Mouse (Mus musculus) embryonic facial prominence, embryonic 11.5 days (tissue): ENCODE measurements around the gene Pate2. TPM values are rescaled to one million over a fixed set of nuclear protein-coding genes. Genes with fewer than 3 reads are reported as not detected.

Source experiments
- ATAC-seq: fragments of 200-750 bp; cut with Nextera tagmentation; replicated peaks from 2 replicates; pipeline ENCODE4 v1.8.0; 2017; ENCODE audit warnings: low read depth; ENCODE audit not compliant: insufficient number of reproducible peaks, low FRiP score, low TSS enrichment
- DNase-seq: peaks from one replicate; pipeline ENCODE4 v3.0.0-alpha.2; 2015; ENCODE audit warnings: low spot score
- H3K27ac ChIP-seq: fragments of 300-500 bp; sonication (generic); replicated peaks from 2 replicates; pipeline ENCODE4 v1.5.1; 2014; ENCODE audit warnings: mild to moderate bottlenecking, low read depth, low read length, control low read depth
- H3K27me3 ChIP-seq: fragments of 300-500 bp; sonication (generic); 2 replicates; pipeline ENCODE4 v1.6.1; 2014; ENCODE audit warnings: mild to moderate bottlenecking, low read length, moderate library complexity, mixed read lengths; ENCODE audit not compliant: control insufficient read depth, insufficient read depth
- H3K36me3 ChIP-seq: fragments of 300-500 bp; sonication (generic); replicated peaks from 2 replicates; pipeline ENCODE4 v1.6.1; 2014; ENCODE audit warnings: low read depth, mild to moderate bottlenecking, low read length, moderate library complexity, mixed read lengths; ENCODE audit not compliant: control insufficient read depth, insufficient read depth
- H3K4me1 ChIP-seq: fragments of 300-500 bp; sonication (generic); 2 replicates; pipeline ENCODE4 v1.6.1; 2014; ENCODE audit warnings: low read length, mixed read lengths; ENCODE audit not compliant: control insufficient read depth, insufficient read depth
- H3K4me2 ChIP-seq: fragments of 300-500 bp; sonication (generic); 2 replicates; pipeline ENCODE4 v1.6.1; 2014; ENCODE audit warnings: low read depth, mild to moderate bottlenecking, control low read depth, low read length, moderate library complexity
- H3K4me3 ChIP-seq: fragments of 300-500 bp; sonication (generic); 2 replicates; pipeline ENCODE4 v1.5.1; 2014; ENCODE audit warnings: low read depth, low read length, control low read depth
- H3K9ac ChIP-seq: fragments of 300-500 bp; sonication (generic); replicated peaks from 2 replicates; pipeline ENCODE4 v1.6.1; 2014; ENCODE audit warnings: mild to moderate bottlenecking, control low read depth, low read length
- H3K9me3 ChIP-seq: fragments of 300-500 bp; sonication (generic); replicated peaks from 2 replicates; pipeline ENCODE4 v1.6.1; 2016; ENCODE audit warnings: mild to moderate bottlenecking, low read length, inconsistent platforms, mixed read lengths; ENCODE audit not compliant: control insufficient read depth
- WGBS: fragments of 180-500 bp; shearing (Covaris S2); extraction: QIAGEN DNeasy Blood & Tissue Kit; methylation state at CpG from one replicate; pipeline ENCODE4 v1.1.7; 2014; 5-methylcytosine and 5-hydroxymethylcytosine counted together
- polyA plus RNA-seq: library from polyadenylated mRNA; unstranded; fragments of >200 nt; fragmentation: Nextera tagmentation; extraction: Ambion mirVana; gene quantifications from 2 replicates; pipeline ENCODE4 v1.2.1, GENCODE M21; 2014

Gene Pate2
- 0.49 and 0.74 TPM in 2 replicates for polyA plus RNA-seq

- Histone ChIP-seq H3K4me2 (peak within 1 kb of the TSS; percentile 77), H3K27ac (peak within 1 kb of the TSS; percentile 77), H3K9ac (peak within 1 kb of the TSS; percentile 85), H3K4me3 (peak within 1 kb of the TSS; percentile 75), H3K27me3 (0 out of 2 replicates have a peak, but pooled peaks cover 5% of the 10 kb centered on the region), H3K36me3 (no peaks in the 10 kb centered on the region; the same call in none of the 2 replicates), H3K4me1 (no peaks in the 10 kb centered on the region), H3K9me3 (no peaks in the 10 kb centered on the region)
- WGBS: under 1% methylated on average over 86 of the region's 86 CpGs
- ATAC-seq (peak; percentile 94), DNase-seq (peak; percentile 99)
These were observed at the start of gene Pate2, which contains the start of gene Hyls1 for GRCm38 (mm10) chr9:35569571-35570534. Gene Pate2 (plus strand): TSS chr9:35570284. Gene Hyls1 (minus strand): TSS chr9:35570398.

GRCm38 (mm10) chr9:35520631-35521348, 49.3 kb upstream of the Pate2 start:
- Histone ChIP-seq H3K9ac (no peak overlapping the region), H3K27me3 (no peaks in the 10 kb centered on the region), H3K4me1 (0 out of 2 replicates have a peak, but pooled peaks cover 2% of the 10 kb centered on the region), H3K9me3 (no peaks in the 10 kb centered on the region), H3K27ac (no peak overlapping the region), H3K4me3 (no peak overlapping the region), H3K36me3 (no peaks in the 10 kb centered on the region), H3K4me2 (no peak overlapping the region)
- ATAC-seq (no peak), DNase-seq (no peak)
- WGBS: 79% methylated on average over 6 of the region's 6 CpGs

- Histone ChIP-seq H3K27ac (no peak overlapping the region), H3K36me3 (no peaks in the 10 kb centered on the region), H3K4me1 (0 out of 2 replicates have a peak, but pooled peaks cover 2% of the 10 kb centered on the region), H3K27me3 (no peaks in the 10 kb centered on the region), H3K9ac (no peak overlapping the region), H3K9me3 (no peaks in the 10 kb centered on the region), H3K4me2 (no peak overlapping the region), H3K4me3 (no peak overlapping the region)
- DNase-seq (no peak), ATAC-seq (no peak)
- WGBS: 69% methylated on average over 2 of the region's 2 CpGs
These were observed 47.8 kb upstream of the Pate2 start for GRCm38 (mm10) chr9:35522241-35522640.

- no peak overlapping the region for H3K9ac ChIP-seq
- no peaks in the 10 kb centered on the region for H3K27me3 ChIP-seq
- H3K4me1 ChIP-seq: 0 out of 2 replicates have a peak, but pooled peaks cover 2% of the 10 kb centered on the region
- no peaks in the 10 kb centered on the region for H3K9me3 ChIP-seq
- no peaks in the 10 kb centered on the region for H3K36me3 ChIP-seq
- DNase-seq (no peak), ATAC-seq (no peak)
- no peak overlapping the region for H3K4me2 ChIP-seq
- H3K4me3 ChIP-seq: no peak overlapping the region
- WGBS: 77% methylated on average over 1 of the region's 1 CpGs
- no peak overlapping the region for H3K27ac ChIP-seq
These were observed 47.1 kb upstream of the Pate2 start for GRCm38 (mm10) chr9:35522821-35523515.

GRCm38 (mm10) chr9:35523541-35523940, 46.5 kb upstream of the Pate2 start:
- H3K4me3 ChIP-seq: no peak overlapping the region
- 0 out of 2 replicates have a peak, but pooled peaks cover 2% of the 10 kb centered on the region for H3K4me1 ChIP-seq
- peak; percentile 46 for DNase-seq
- no peaks in the 10 kb centered on the region for H3K9me3 ChIP-seq
- no peaks in the 10 kb centered on the region for H3K36me3 ChIP-seq
- no peak overlapping the region for H3K4me2 ChIP-seq
- H3K27ac ChIP-seq: no peak overlapping the region
- 43% methylated on average over 5 of the region's 5 CpGs for WGBS
- H3K27me3 ChIP-seq: no peaks in the 10 kb centered on the region
- no peak for ATAC-seq
- H3K9ac ChIP-seq: no peak overlapping the region

- WGBS: 29% methylated on average over 7 of the region's 7 CpGs
- no peak overlapping the region for H3K4me3 ChIP-seq
- no peak overlapping the region for H3K27ac ChIP-seq
- no peak overlapping the region for H3K4me2 ChIP-seq
- no peaks in the 10 kb centered on the region for H3K9me3 ChIP-seq
- no peaks in the 10 kb centered on the region for H3K36me3 ChIP-seq
- peaks cover 4% of the 10 kb centered on the region; the same call in 1 of the 2 replicates for H3K4me1 ChIP-seq
- no peak overlapping the region for H3K9ac ChIP-seq
- DNase-seq (peak; percentile 79), ATAC-seq (peak; percentile 53)
- no peaks in the 10 kb centered on the region for H3K27me3 ChIP-seq
These were observed 46.1 kb upstream of the Pate2 start for GRCm38 (mm10) chr9:35523941-35524411.

- ATAC-seq: no peak
- Histone ChIP-seq H3K4me2 (no peak overlapping the region), H3K27me3 (no peaks in the 10 kb centered on the region), H3K36me3 (no peaks in the 10 kb centered on the region), H3K9ac (no peak overlapping the region), H3K27ac (0 out of 2 replicates have a peak overlapping the region, but pooled peaks have one; percentile 38), H3K9me3 (no peaks in the 10 kb centered on the region), H3K4me1 (peaks cover 4% of the 10 kb centered on the region; the same call in 1 of the 2 replicates), H3K4me3 (no peak overlapping the region)
- WGBS: 41% methylated on average over 3 of the region's 3 CpGs
- DNase-seq: no peak
These were observed 40.9 kb upstream of the Pate2 start for GRCm38 (mm10) chr9:35529141-35529540.
